Mouse (Mus musculus) midbrain, embryonic 16.5 days (tissue): ENCODE results near the gene Tpk1. TPM values are rescaled to one million over a fixed set of nuclear protein-coding genes. Genes with fewer than 3 reads are reported as not detected.
"Not testable (repeated sequence)": the region's sequence is repeated elsewhere in the genome, so short reads cannot be mapped to it uniquely, and the experiment has no call there.

Source experiments
- ATAC-seq: fragments of 200-750 bp; cut with Nextera tagmentation; 2 replicates; pipeline ENCODE4 v1.8.0; 2017; ENCODE audit warnings: moderate TSS enrichment
- H3K27ac ChIP-seq: fragments of 300-500 bp; sonication (generic); 2 replicates; pipeline ENCODE4 v1.5.1; 2014; ENCODE audit warnings: mild to moderate bottlenecking, low read length, mixed read lengths
- H3K27me3 ChIP-seq: fragments of 300-500 bp; sonication (generic); 2 replicates; pipeline ENCODE4 v1.6.1; 2014; ENCODE audit warnings: low read depth, low read length, mixed read lengths; ENCODE audit not compliant: control insufficient read depth, insufficient read depth
- H3K36me3 ChIP-seq: fragments of 300-500 bp; sonication (generic); 2 replicates; pipeline ENCODE4 v1.6.1; 2014; ENCODE audit warnings: mild to moderate bottlenecking, low read length, moderate library complexity, mixed read lengths; ENCODE audit not compliant: control insufficient read depth, insufficient read depth
- H3K4me1 ChIP-seq: fragments of 300-500 bp; sonication (generic); 2 replicates; pipeline ENCODE4 v1.6.1; 2014; ENCODE audit warnings: mild to moderate bottlenecking, low read length, mixed read lengths; ENCODE audit not compliant: control insufficient read depth, insufficient read depth
- H3K4me2 ChIP-seq: fragments of 300-500 bp; sonication (generic); 2 replicates; pipeline ENCODE4 v1.6.1; 2014; ENCODE audit warnings: mild to moderate bottlenecking, low read length, mixed read lengths
- H3K4me3 ChIP-seq: fragments of 300-500 bp; sonication (generic); 2 replicates; pipeline ENCODE4 v1.5.1; 2014; ENCODE audit warnings: low read depth, mild to moderate bottlenecking, low read length, moderate library complexity, mixed read lengths
- H3K9ac ChIP-seq: fragments of 300-500 bp; sonication (generic); 2 replicates; pipeline ENCODE4 v1.6.1; 2014; ENCODE audit warnings: low read depth, low read length, mixed read lengths
- H3K9me3 ChIP-seq: fragments of 300-500 bp; sonication (generic); replicated peaks from 2 replicates; pipeline ENCODE4 v1.6.1; 2014; ENCODE audit warnings: mild to moderate bottlenecking, low read length, mixed read lengths; ENCODE audit not compliant: control insufficient read depth, poor library complexity, severe bottlenecking
- WGBS: fragments of 180-500 bp; shearing (Covaris S2); extraction: QIAGEN DNeasy Blood & Tissue Kit; methylation state at CpG from one replicate; pipeline ENCODE4 v1.1.7; 2014; 5-methylcytosine and 5-hydroxymethylcytosine counted together
- polyA plus RNA-seq: library from polyadenylated mRNA; unstranded; fragments of >200 nt; fragmentation: Nextera tagmentation; extraction: Ambion mirVana; gene quantifications from 2 replicates; pipeline ENCODE4 v1.2.1, GENCODE M21; 2015

Tpk1 gene
- polyA plus RNA-seq, 1 experiment from 2014 or later = 6.1 TPM

GRCm38 (mm10) chr6:43522046-43522445 lies 144.0 kb downstream of the Tpk1 start:
- Histone ChIP-seq H3K4me3 (no peak overlapping the region), H3K27ac (no peak overlapping the region), H3K9ac (no peak overlapping the region), H3K36me3 (no peaks in the 10 kb centered on the region), H3K4me1 (peaks cover 3% of the 10 kb centered on the region; the same call in 1 of the 2 replicates), H3K4me2 (no peak overlapping the region), H3K9me3 (no peaks in the 10 kb centered on the region), H3K27me3 (no peaks in the 10 kb centered on the region)
- ATAC-seq = peak; percentile 54; the same call in 1 of the 2 replicates
- 28% methylated on average over 1 of the region's 1 CpGs for WGBS

- no peak overlapping the region for H3K27ac ChIP-seq
- WGBS = 38% methylated on average over 2 of the region's 2 CpGs
Measured at GRCm38 (mm10) chr6:43520218-43520617, 145.9 kb downstream of the Tpk1 start.

GRCm38 (mm10) chr6:43518378-43518777 lies 147.7 kb downstream of the Tpk1 start:
- Histone ChIP-seq H3K4me1 (peaks cover 3% of the 10 kb centered on the region; the same call in 1 of the 2 replicates), H3K27me3 (no peaks in the 10 kb centered on the region), H3K9me3 (no peaks in the 10 kb centered on the region), H3K4me3 (no peak overlapping the region), H3K27ac (no peak overlapping the region), H3K36me3 (no peaks in the 10 kb centered on the region), H3K9ac (no peak overlapping the region), H3K4me2 (no peak overlapping the region)
- ATAC-seq = no peak

More at GRCm38 (mm10) chr6:43520218-43520617, 145.9 kb downstream of the Tpk1 start:
- Histone ChIP-seq H3K9ac (no peak overlapping the region), H3K4me3 (no peak overlapping the region), H3K36me3 (no peaks in the 10 kb centered on the region), H3K9me3 (no peaks in the 10 kb centered on the region), H3K4me2 (no peak overlapping the region), H3K4me1 (peaks cover 3% of the 10 kb centered on the region; the same call in 1 of the 2 replicates), H3K27me3 (no peaks in the 10 kb centered on the region)
- ATAC-seq = no peak

- Histone ChIP-seq H3K4me1 (peaks cover 3% of the 10 kb centered on the region; the same call in 1 of the 2 replicates), H3K27me3 (no peaks in the 10 kb centered on the region), H3K9me3 (no peaks in the 10 kb centered on the region), H3K4me2 (no peak overlapping the region), H3K4me3 (no peak overlapping the region), H3K9ac (no peak overlapping the region), H3K36me3 (no peaks in the 10 kb centered on the region), H3K27ac (no peak overlapping the region)
- no peak for ATAC-seq
- WGBS = 86% methylated on average over 2 of the region's 2 CpGs
Measured at GRCm38 (mm10) chr6:43517316-43517655, 148.8 kb downstream of the Tpk1 start.

- no peak for ATAC-seq
- H3K4me3 ChIP-seq = no peak overlapping the region
- 94% methylated on average over 2 of the region's 2 CpGs for WGBS
Measured at GRCm38 (mm10) chr6:43516593-43517315, 149.3 kb downstream of the Tpk1 start.

GRCm38 (mm10) chr6:43506686-43507385 lies 159.2 kb downstream of the Tpk1 start:
- not testable (repeated sequence) for H3K4me1 ChIP-seq, H3K36me3 ChIP-seq, H3K27ac ChIP-seq, H3K4me2 ChIP-seq, H3K9me3 ChIP-seq, H3K4me3 ChIP-seq, H3K9ac ChIP-seq, ATAC-seq, H3K27me3 ChIP-seq
- WGBS = 86% methylated on average over 2 of the region's 2 CpGs

More at GRCm38 (mm10) chr6:43516593-43517315, 149.3 kb downstream of the Tpk1 start:
- Histone ChIP-seq H3K9ac (no peak overlapping the region), H3K9me3 (no peaks in the 10 kb centered on the region), H3K27me3 (no peaks in the 10 kb centered on the region), H3K4me2 (no peak overlapping the region), H3K4me1 (no peaks in the 10 kb centered on the region), H3K36me3 (no peaks in the 10 kb centered on the region), H3K27ac (no peak overlapping the region)

- Histone ChIP-seq H3K36me3 (no peaks in the 10 kb centered on the region), H3K4me3 (no peak overlapping the region), H3K9ac (no peak overlapping the region), H3K4me2 (no peak overlapping the region), H3K27me3 (no peaks in the 10 kb centered on the region), H3K4me1 (no peaks in the 10 kb centered on the region), H3K9me3 (no peaks in the 10 kb centered on the region), H3K27ac (no peak overlapping the region)
- ATAC-seq = no peak
- 90% methylated on average over 5 of the region's 5 CpGs for WGBS
Measured at GRCm38 (mm10) chr6:43504609-43505230, 161.4 kb downstream of the Tpk1 start.

- no peaks in the 10 kb centered on the region for H3K36me3 ChIP-seq
- no peak overlapping the region for H3K4me3 ChIP-seq
- H3K27me3 ChIP-seq = no peaks in the 10 kb centered on the region
- H3K9ac ChIP-seq = no peak overlapping the region
- no peak for ATAC-seq
- H3K4me1 ChIP-seq = no peaks in the 10 kb centered on the region
- H3K27ac ChIP-seq = no peak overlapping the region
- no peaks in the 10 kb centered on the region for H3K9me3 ChIP-seq
- no peak overlapping the region for H3K4me2 ChIP-seq
Measured at GRCm38 (mm10) chr6:43492367-43492766, 173.7 kb downstream of the Tpk1 start.

GRCm38 (mm10) chr6:43486691-43487090 lies 179.4 kb downstream of the Tpk1 start:
- Histone ChIP-seq H3K27me3 (no peaks in the 10 kb centered on the region), H3K9ac (no peak overlapping the region), H3K4me2 (no peak overlapping the region), H3K9me3 (no peaks in the 10 kb centered on the region), H3K36me3 (no peaks in the 10 kb centered on the region), H3K27ac (no peak overlapping the region), H3K4me1 (no peaks in the 10 kb centered on the region), H3K4me3 (no peak overlapping the region)
- ATAC-seq = no peak
- WGBS = 86% methylated on average over 2 of the region's 2 CpGs
